Mouse (Mus musculus) forebrain, embryonic 15.5 days (tissue): Measurements from ENCODE around the gene Grap. TPM values are rescaled to one million over a fixed set of nuclear protein-coding genes. Genes with fewer than 3 reads are reported as not detected.

Experiments used
- ATAC-seq: fragments of 200-750 bp; cut with Nextera tagmentation; replicated peaks from 2 replicates; pipeline ENCODE4 v1.8.0; 2017; ENCODE audit warnings: mild to moderate bottlenecking, moderate TSS enrichment, moderate library complexity
- H3K27ac ChIP-seq: fragments of 300-500 bp; sonication (generic); replicated peaks from 2 replicates; pipeline ENCODE4 v1.5.1; 2015; ENCODE audit warnings: mild to moderate bottlenecking, inconsistent platforms
- H3K27me3 ChIP-seq: fragments of 300-500 bp; sonication (generic); 2 replicates; pipeline ENCODE4 v1.6.1; 2015; ENCODE audit warnings: inconsistent platforms
- H3K36me3 ChIP-seq: fragments of 300-500 bp; sonication (generic); 2 replicates; pipeline ENCODE4 v1.6.1; 2015; ENCODE audit warnings: mild to moderate bottlenecking, inconsistent platforms
- H3K4me1 ChIP-seq: fragments of 300-500 bp; sonication (generic); 2 replicates; pipeline ENCODE4 v1.6.1; 2015; ENCODE audit warnings: inconsistent platforms
- H3K4me2 ChIP-seq: fragments of 300-500 bp; sonication (generic); replicated peaks from 2 replicates; pipeline ENCODE4 v1.6.1; 2015; ENCODE audit warnings: mild to moderate bottlenecking, inconsistent platforms
- H3K4me3 ChIP-seq: fragments of 300-500 bp; sonication (generic); 2 replicates; pipeline ENCODE4 v1.5.1; 2015; ENCODE audit warnings: mild to moderate bottlenecking, inconsistent platforms
- H3K9ac ChIP-seq: fragments of 300-500 bp; sonication (generic); replicated peaks from 2 replicates; pipeline ENCODE4 v1.6.1; 2015; ENCODE audit warnings: mild to moderate bottlenecking, inconsistent platforms
- H3K9me3 ChIP-seq: fragments of 300-500 bp; sonication (generic); 2 replicates; pipeline ENCODE4 v1.6.1; 2016; ENCODE audit warnings: inconsistent platforms
- WGBS: fragments of 180-500 bp; shearing (Covaris S2); methylation state at CpG from one replicate; pipeline ENCODE4 v1.1.7; 2015; ENCODE audit warnings: mixed read lengths; 5-methylcytosine and 5-hydroxymethylcytosine counted together
- polyA plus RNA-seq: library from polyadenylated mRNA; unstranded; fragments of >200 nt; fragmentation: Nextera tagmentation; extraction: Ambion mirVana; gene quantifications from 2 replicates; pipeline ENCODE4 v1.2.1, GENCODE M21; 2015

Grap gene
- polyA plus RNA-seq, 1 experiment from 2014 or later = 9.1 TPM

DNA sequence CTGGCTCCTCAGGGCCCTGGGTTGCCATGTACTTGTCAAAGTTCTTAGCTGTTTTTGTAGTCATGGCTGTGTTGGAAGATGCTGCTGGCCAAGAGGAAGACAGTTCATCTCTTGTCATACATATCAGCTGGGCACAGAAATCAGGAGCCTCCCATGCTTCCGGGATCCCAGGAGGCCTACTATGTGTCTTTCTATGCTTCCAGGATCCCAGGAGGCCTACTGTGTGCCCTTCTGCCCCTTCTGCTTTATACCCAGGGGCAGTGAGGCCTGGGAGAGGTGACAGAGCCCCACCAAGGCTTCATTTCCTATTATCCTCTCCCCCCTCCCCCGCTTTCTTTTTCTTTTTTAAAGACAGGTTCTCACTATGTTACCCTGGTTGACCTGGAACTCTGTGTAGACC, 52.5 kb downstream of the Grap start:
- no peak for ATAC-seq
- Histone ChIP-seq H3K4me2 (no peak overlapping the region), H3K36me3 (no peaks in the 10 kb centered on the region), H3K27me3 (no peaks in the 10 kb centered on the region), H3K4me1 (peaks cover 2% of the 10 kb centered on the region; the same call in 1 of the 2 replicates), H3K9ac (no peak overlapping the region), H3K9me3 (no peaks in the 10 kb centered on the region), H3K27ac (no peak overlapping the region), H3K4me3 (no peak overlapping the region)
- 93% methylated on average over 2 of the region's 2 CpGs for WGBS

DNA sequence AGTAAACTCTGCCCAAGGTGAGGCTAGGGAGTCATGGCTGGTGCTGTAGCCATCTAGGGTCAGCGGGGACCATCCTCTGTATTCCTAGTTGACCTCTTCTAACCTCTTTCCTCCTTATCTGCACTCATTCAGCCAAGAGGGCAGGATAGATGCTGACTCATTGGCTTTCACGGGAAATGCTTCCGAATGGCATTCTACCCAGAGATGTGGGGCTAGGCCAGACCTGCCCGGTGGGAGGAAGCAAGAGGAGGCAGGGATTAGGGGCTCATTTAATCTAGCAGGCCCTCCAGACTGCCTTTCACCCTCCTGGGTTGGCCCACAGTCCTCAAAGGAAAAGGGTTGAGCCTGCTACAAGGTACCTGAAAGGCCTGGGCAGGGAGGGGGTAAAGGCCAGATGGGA, 53.2 kb downstream of the Grap start:
- Histone ChIP-seq H3K9ac (no peak overlapping the region), H3K27ac (no peak overlapping the region), H3K4me2 (no peak overlapping the region), H3K4me3 (no peak overlapping the region), H3K9me3 (no peaks in the 10 kb centered on the region), H3K4me1 (no peaks in the 10 kb centered on the region), H3K36me3 (no peaks in the 10 kb centered on the region), H3K27me3 (no peaks in the 10 kb centered on the region)
- WGBS = 63% methylated on average over 4 of the region's 4 CpGs
- no peak for ATAC-seq

DNA sequence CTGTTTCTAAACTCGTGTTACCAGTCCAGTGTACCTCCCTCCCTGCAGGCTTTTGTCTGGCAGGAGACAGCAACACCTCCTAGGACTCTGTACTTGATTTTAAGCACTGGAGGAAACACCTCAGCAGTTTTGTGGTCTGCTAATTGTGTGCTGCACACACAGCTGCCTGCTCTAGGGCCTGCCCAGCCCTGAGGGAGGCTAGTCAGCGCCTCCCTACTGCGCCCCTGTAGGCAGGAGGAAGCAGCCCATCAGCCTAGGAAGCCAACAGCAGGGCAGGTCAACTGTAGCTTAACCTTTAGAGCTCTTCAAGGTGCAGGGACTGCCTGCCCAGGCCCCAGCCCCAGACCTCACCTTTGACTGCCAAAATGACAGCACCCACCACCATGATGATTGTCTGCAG, 55.9 kb downstream of the Grap start:
- no peaks in the 10 kb centered on the region for H3K27me3 ChIP-seq
- no peak overlapping the region for H3K4me2 ChIP-seq
- H3K4me1 ChIP-seq = no peaks in the 10 kb centered on the region
- H3K4me3 ChIP-seq = no peak overlapping the region
- 66% methylated on average over 3 of the region's 3 CpGs for WGBS
- no peaks in the 10 kb centered on the region for H3K9me3 ChIP-seq
- no peaks in the 10 kb centered on the region for H3K36me3 ChIP-seq
- no peak for ATAC-seq
- no peak overlapping the region for H3K27ac ChIP-seq
- H3K9ac ChIP-seq = no peak overlapping the region

DNA sequence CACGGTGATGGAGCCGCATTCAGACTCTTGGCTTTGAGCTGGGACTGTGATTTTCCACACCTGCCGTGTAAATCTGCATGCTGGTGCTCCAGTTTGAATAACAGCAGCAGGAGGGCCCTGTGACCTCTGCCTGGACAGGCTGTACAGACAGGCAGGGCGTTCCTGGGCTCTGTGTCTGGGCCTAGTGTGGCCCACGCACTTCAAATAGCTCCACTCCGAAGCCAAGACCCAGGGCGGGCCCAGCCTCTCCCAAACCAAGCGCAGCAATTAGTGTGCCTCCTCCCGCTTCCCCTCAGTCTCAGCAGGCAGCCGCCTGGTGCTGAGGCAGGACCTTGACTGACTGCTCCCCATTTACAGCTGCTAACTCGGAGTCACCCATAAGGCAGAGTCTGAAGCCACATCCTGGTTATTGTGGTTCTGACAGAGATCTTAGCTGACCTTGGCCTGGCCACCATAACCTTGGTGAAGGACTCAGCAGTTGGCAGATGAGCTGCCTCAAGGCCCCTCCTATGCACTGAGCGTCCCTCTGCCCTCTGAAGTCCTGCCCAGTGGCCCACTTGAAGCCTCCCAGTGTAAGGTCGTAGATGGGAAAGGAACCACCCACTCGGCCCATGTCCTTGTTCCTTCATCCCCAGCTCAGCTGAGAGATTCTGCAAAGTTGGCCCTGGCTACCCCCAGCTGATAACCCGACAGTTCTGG, 60.2 kb downstream of the Grap start:
- Histone ChIP-seq H3K4me1 (no peaks in the 10 kb centered on the region), H3K36me3 (no peaks in the 10 kb centered on the region), H3K9ac (no peak overlapping the region), H3K9me3 (no peaks in the 10 kb centered on the region), H3K4me2 (no peak overlapping the region), H3K4me3 (no peak overlapping the region), H3K27me3 (no peaks in the 10 kb centered on the region), H3K27ac (no peak overlapping the region)
- ATAC-seq = no peak
- 65% methylated on average over 15 of the region's 15 CpGs for WGBS

DNA sequence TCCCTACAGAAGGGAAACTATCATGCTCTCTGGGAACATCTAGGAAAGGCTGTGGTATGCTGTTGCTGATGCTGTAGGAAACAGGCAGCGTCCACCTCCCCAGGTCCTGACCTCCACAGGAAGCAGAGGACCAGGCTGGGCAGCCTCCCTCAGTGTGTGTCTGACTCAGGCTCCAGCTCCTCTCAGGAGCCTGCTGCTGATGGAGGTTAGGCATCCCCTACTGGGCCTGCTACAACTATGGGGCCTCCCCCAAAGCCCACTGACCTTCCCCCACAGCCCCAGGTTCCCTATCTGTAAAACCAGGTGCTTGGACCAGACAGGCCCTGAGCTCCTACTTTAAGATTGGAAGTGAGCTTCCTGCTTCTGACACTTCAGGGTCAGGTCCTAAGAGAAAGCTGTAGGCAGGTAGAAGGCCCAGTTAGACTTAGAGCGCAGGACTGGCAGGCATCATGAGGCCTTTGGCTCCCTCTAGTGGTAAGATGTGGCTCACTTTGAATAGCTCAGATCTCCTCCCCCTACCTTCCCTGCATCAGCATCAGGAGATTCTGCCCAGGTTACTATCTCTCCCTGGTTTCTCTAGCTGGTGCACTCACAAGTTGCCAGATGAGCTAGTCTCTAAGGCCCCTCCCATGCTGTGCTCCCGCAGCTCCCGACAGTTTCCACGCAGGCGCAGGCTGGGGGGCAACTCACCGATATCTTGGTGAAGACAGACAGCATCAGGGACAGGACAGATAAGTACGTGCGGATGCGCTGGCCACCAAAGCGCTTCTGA, 61.5 kb downstream of the Grap start:
- no peak overlapping the region for H3K9ac ChIP-seq
- H3K27me3 ChIP-seq = no peaks in the 10 kb centered on the region
- peak; percentile 92 for ATAC-seq
- H3K36me3 ChIP-seq = no peaks in the 10 kb centered on the region
- 49% methylated on average over 11 of the region's 11 CpGs for WGBS
- no peak overlapping the region for H3K4me3 ChIP-seq
- H3K4me2 ChIP-seq = no peak overlapping the region
- H3K27ac ChIP-seq = no peak overlapping the region
- H3K4me1 ChIP-seq = no peaks in the 10 kb centered on the region
- H3K9me3 ChIP-seq = no peaks in the 10 kb centered on the region

GRCm38 (mm10) chr11:61715130-61715529, 62.1 kb downstream of the Grap start:
- peak; percentile 48; the same call in 1 of the 2 replicates for ATAC-seq

DNA sequence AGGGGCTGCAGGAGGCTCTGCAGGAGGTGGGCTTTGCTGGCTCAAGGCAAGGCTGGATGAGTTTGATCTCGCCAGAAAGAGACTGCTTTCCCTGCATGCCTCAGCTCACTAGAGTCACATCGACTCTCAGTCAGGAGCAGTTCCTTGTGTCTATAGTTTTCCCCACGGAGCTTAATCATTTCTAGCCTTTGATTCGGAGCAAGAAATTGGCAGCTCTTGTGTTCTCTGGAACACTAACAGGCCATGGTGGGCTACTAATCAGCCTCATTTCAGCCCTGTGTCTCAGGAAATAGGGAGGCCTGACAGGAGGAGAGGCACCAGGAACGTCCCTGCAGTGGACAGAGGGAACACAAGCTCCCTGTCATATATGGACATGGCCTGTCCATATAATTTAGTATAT, 64.9 kb downstream of the Grap start:
- Histone ChIP-seq H3K4me3 (no peak overlapping the region), H3K9me3 (no peaks in the 10 kb centered on the region), H3K36me3 (no peaks in the 10 kb centered on the region), H3K27ac (no peak overlapping the region), H3K4me2 (no peak overlapping the region), H3K27me3 (no peaks in the 10 kb centered on the region), H3K9ac (no peak overlapping the region), H3K4me1 (no peaks in the 10 kb centered on the region)
- ATAC-seq = no peak
- WGBS = 43% methylated on average over 5 of the region's 5 CpGs

More at GRCm38 (mm10) chr11:61715130-61715529, 62.1 kb downstream of the Grap start:
- H3K36me3 ChIP-seq = no peaks in the 10 kb centered on the region
- no peak overlapping the region for H3K27ac ChIP-seq
- no peak overlapping the region for H3K4me2 ChIP-seq
- no peaks in the 10 kb centered on the region for H3K9me3 ChIP-seq
- no peaks in the 10 kb centered on the region for H3K4me1 ChIP-seq
- 57% methylated on average over 6 of the region's 6 CpGs for WGBS
- H3K9ac ChIP-seq = no peak overlapping the region
- H3K27me3 ChIP-seq = no peaks in the 10 kb centered on the region
- H3K4me3 ChIP-seq = no peak overlapping the region

DNA sequence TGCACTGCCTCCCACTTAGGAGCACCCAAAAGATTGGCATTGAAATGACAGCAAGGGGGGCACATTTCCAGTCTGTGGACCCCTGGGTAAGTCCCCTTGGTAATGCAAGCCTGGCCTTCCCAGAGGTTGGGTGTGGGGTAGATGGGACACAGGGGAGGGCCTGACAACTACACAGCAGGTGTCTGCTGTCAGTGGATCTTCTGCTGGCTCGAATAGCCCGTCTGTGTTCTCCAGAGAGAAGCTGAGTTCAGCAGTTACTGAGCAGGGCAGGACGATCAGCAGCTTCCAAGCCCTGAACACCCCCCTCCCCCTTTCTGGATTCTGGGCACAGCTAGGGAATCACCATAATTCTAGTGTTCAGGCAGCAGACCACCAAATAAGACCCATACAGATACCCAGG, 66.3 kb downstream of the Grap start:
- no peaks in the 10 kb centered on the region for H3K36me3 ChIP-seq
- H3K4me1 ChIP-seq = no peaks in the 10 kb centered on the region
- H3K9me3 ChIP-seq = no peaks in the 10 kb centered on the region
- WGBS = 71% methylated on average over 3 of the region's 3 CpGs
- H3K27ac ChIP-seq = no peak overlapping the region
- no peak overlapping the region for H3K4me2 ChIP-seq
- H3K4me3 ChIP-seq = no peak overlapping the region
- H3K9ac ChIP-seq = no peak overlapping the region
- no peak for ATAC-seq
- no peaks in the 10 kb centered on the region for H3K27me3 ChIP-seq

- no peaks in the 10 kb centered on the region for H3K4me1 ChIP-seq
- H3K9me3 ChIP-seq = no peaks in the 10 kb centered on the region
- H3K9ac ChIP-seq = no peak overlapping the region
- H3K27me3 ChIP-seq = no peaks in the 10 kb centered on the region
- H3K4me2 ChIP-seq = no peak overlapping the region
- no peak overlapping the region for H3K27ac ChIP-seq
- 77% methylated on average over 8 of the region's 8 CpGs for WGBS
- H3K4me3 ChIP-seq = no peak overlapping the region
- no peak for ATAC-seq
- no peaks in the 10 kb centered on the region for H3K36me3 ChIP-seq
Observed at GRCm38 (mm10) chr11:61719826-61720225, 66.8 kb downstream of the Grap start.

- H3K9me3 ChIP-seq = no peaks in the 10 kb centered on the region
- no peaks in the 10 kb centered on the region for H3K36me3 ChIP-seq
- H3K27ac ChIP-seq = no peak within 1 kb of the TSS
- H3K4me2 ChIP-seq = no peak within 1 kb of the TSS
- WGBS = 84% methylated on average over 3 of the region's 3 CpGs
- ATAC-seq = no peak
- H3K4me3 ChIP-seq = no peak within 1 kb of the TSS
- H3K27me3 ChIP-seq = no peaks in the 10 kb centered on the region
- no peak within 1 kb of the TSS for H3K9ac ChIP-seq
- H3K4me1 ChIP-seq = no peaks in the 10 kb centered on the region
Observed at GRCm38 (mm10) chr11:61720636-61721035, 67.6 kb downstream of the Grap start, which contains the start of gene Slc5a10. Gene Slc5a10, minus strand, starts transcription at chr11:61720826.

DNA sequence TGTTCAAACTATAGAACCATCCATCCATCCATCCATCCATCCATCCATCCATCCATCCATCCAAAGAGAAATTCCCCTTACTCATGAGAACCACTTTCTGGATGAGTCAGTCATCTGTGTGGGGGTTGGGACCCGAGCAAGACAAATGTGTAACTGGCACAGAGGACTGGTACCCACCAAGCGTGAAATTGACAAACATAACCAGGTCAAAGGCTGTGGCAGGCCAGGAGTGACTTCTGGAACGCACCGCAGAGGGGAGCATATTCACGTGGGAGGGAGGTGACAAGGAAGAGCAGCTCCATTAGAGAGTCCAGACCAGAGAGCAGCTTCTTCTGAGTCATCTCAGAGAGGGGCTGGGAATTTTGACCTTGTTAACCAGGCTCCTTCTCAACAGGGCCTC, 69.0 kb downstream of the Grap start:
- no peaks in the 10 kb centered on the region for H3K9me3 ChIP-seq
- 75% methylated on average over 5 of the region's 5 CpGs for WGBS
- H3K27me3 ChIP-seq = no peaks in the 10 kb centered on the region
- H3K4me2 ChIP-seq = no peak overlapping the region
- no peaks in the 10 kb centered on the region for H3K4me1 ChIP-seq
- H3K9ac ChIP-seq = no peak overlapping the region
- no peak overlapping the region for H3K27ac ChIP-seq
- ATAC-seq = no peak
- H3K4me3 ChIP-seq = no peak overlapping the region
- 0 out of 2 replicates have a peak, but pooled peaks cover 12% of the 10 kb centered on the region for H3K36me3 ChIP-seq
